Mouse (Mus musculus): ENCODE measurements at regions not wholly inside any gene's neighbourhood (a gene's known extent, or its start where the extent isn't known, plus 50 kb on each side); places are given as distances from the start of the nearest gene placed in this dataset.

- DNase-seq: no peak
- Histone ChIP-seq H3K27ac (ENCODE audit: low read depth) (no peak overlapping the region), H3K27me3 (ENCODE audit: insufficient read depth, low read length) (no peaks in the 10 kb centered on the region), H3K9me3 (ENCODE audit: low read length) (no peaks in the 10 kb centered on the region), H3K4me2 (ENCODE audit: low read depth, low read length) (no peak overlapping the region), H3K4me1 (ENCODE audit: insufficient read depth) (no peaks in the 10 kb centered on the region), H3K4me3 (ENCODE audit: low read depth, low read length) (no peak overlapping the region), H3K9ac (replicated peaks) (no peak overlapping the region), H3K36me3 (replicated peaks; ENCODE audit: insufficient read depth, low read length) (no peaks in the 10 kb centered on the region)
- WGBS (ENCODE audit: insufficient replicate concordance): 77% methylated on average over 5 of the region's 5 CpGs
- TF ChIP-seq EP300 (IDR thresholded peaks at IDR 0.05; ENCODE audit: low read depth): no peak
- no peak for TF ChIP-seq CTCF (IDR thresholded peaks at IDR 0.05; ENCODE audit: low read depth)
- ATAC-seq: no peak
Observed at GRCm38 (mm10) chr6:49987141-49987540, 122.9 kb upstream of the Mpp6 start.

- WGBS (ENCODE audit: insufficient replicate concordance): 54% methylated on average over 3 of the region's 3 CpGs
Observed at GRCm38 (mm10) chr6:49987541-49988210, 122.4 kb upstream of the Mpp6 start.

GRCm38 (mm10) chr6:49989585-49990521 lies 120.2 kb upstream of the Mpp6 start:
- Histone ChIP-seq H3K9me3 (ENCODE audit: low read length) (no peaks in the 10 kb centered on the region), H3K4me2 (ENCODE audit: low read depth, low read length) (no peak overlapping the region), H3K36me3 (replicated peaks; ENCODE audit: insufficient read depth, low read length) (no peaks in the 10 kb centered on the region), H3K9ac (replicated peaks) (no peak overlapping the region), H3K4me3 (ENCODE audit: low read depth, low read length) (no peak overlapping the region), H3K4me1 (ENCODE audit: insufficient read depth) (no peaks in the 10 kb centered on the region), H3K27me3 (ENCODE audit: insufficient read depth, low read length) (no peaks in the 10 kb centered on the region), H3K27ac (ENCODE audit: low read depth) (no peak overlapping the region)
- TF ChIP-seq CTCF (IDR thresholded peaks at IDR 0.05; ENCODE audit: low read depth) (no peak), EP300 (IDR thresholded peaks at IDR 0.05; ENCODE audit: low read depth) (no peak)
- WGBS (ENCODE audit: insufficient replicate concordance): 60% methylated on average over 9 of the region's 9 CpGs
- no peak for DNase-seq
- ATAC-seq: no peak

More at GRCm38 (mm10) chr6:49987541-49988210, 122.4 kb upstream of the Mpp6 start:
- ATAC-seq: no peak
- Histone ChIP-seq H3K4me2 (ENCODE audit: low read depth, low read length) (no peak overlapping the region), H3K4me1 (ENCODE audit: insufficient read depth) (no peaks in the 10 kb centered on the region), H3K4me3 (ENCODE audit: low read depth, low read length) (no peak overlapping the region), H3K27me3 (ENCODE audit: insufficient read depth, low read length) (no peaks in the 10 kb centered on the region), H3K9ac (replicated peaks) (no peak overlapping the region), H3K36me3 (replicated peaks; ENCODE audit: insufficient read depth, low read length) (no peaks in the 10 kb centered on the region), H3K9me3 (ENCODE audit: low read length) (no peaks in the 10 kb centered on the region), H3K27ac (ENCODE audit: low read depth) (no peak overlapping the region)
- TF ChIP-seq CTCF (IDR thresholded peaks at IDR 0.05; ENCODE audit: low read depth) (no peak), EP300 (IDR thresholded peaks at IDR 0.05; ENCODE audit: low read depth) (no peak)
- DNase-seq: no peak

GRCm38 (mm10) chr6:49990522-49990858 lies 119.6 kb upstream of the Mpp6 start:
- ATAC-seq (no peak), DNase-seq (no peak)
- 78% methylated on average over 8 of the region's 8 CpGs for WGBS (ENCODE audit: insufficient replicate concordance)

GRCm38 (mm10) chr6:49999365-49999764 lies 110.7 kb upstream of the Mpp6 start:
- no peaks in the 10 kb centered on the region for H3K36me3 ChIP-seq (replicated peaks; ENCODE audit: insufficient read depth, low read length)
- H3K4me3 ChIP-seq (ENCODE audit: low read depth, low read length): no peak overlapping the region
- H3K27me3 ChIP-seq (ENCODE audit: insufficient read depth, low read length): no peaks in the 10 kb centered on the region
- no peaks in the 10 kb centered on the region for H3K4me1 ChIP-seq (ENCODE audit: insufficient read depth)
- ATAC-seq (no peak), DNase-seq (no peak)
- no peak overlapping the region for H3K9ac ChIP-seq (replicated peaks)
- H3K4me2 ChIP-seq (ENCODE audit: low read depth, low read length): no peak overlapping the region
- no peak for TF ChIP-seq EP300 (IDR thresholded peaks at IDR 0.05; ENCODE audit: low read depth)
- TF ChIP-seq CTCF (IDR thresholded peaks at IDR 0.05; ENCODE audit: low read depth): no peak
- H3K9me3 ChIP-seq (ENCODE audit: low read length): no peaks in the 10 kb centered on the region
- H3K27ac ChIP-seq (ENCODE audit: low read depth): no peak overlapping the region
- 88% methylated on average over 11 of the region's 11 CpGs for WGBS (ENCODE audit: insufficient replicate concordance)

More at GRCm38 (mm10) chr6:49990522-49990858, 119.6 kb upstream of the Mpp6 start:
- Histone ChIP-seq H3K4me3 (ENCODE audit: low read depth, low read length) (no peak overlapping the region), H3K36me3 (replicated peaks; ENCODE audit: insufficient read depth, low read length) (no peaks in the 10 kb centered on the region), H3K27me3 (ENCODE audit: insufficient read depth, low read length) (no peaks in the 10 kb centered on the region), H3K27ac (ENCODE audit: low read depth) (no peak overlapping the region), H3K4me2 (ENCODE audit: low read depth, low read length) (no peak overlapping the region), H3K9me3 (ENCODE audit: low read length) (no peaks in the 10 kb centered on the region), H3K9ac (replicated peaks) (no peak overlapping the region), H3K4me1 (ENCODE audit: insufficient read depth) (no peaks in the 10 kb centered on the region)
- TF ChIP-seq EP300 (IDR thresholded peaks at IDR 0.05; ENCODE audit: low read depth): no peak
- no peak for TF ChIP-seq CTCF (IDR thresholded peaks at IDR 0.05; ENCODE audit: low read depth)

- Histone ChIP-seq H3K9ac (replicated peaks) (no peak overlapping the region), H3K27me3 (ENCODE audit: insufficient read depth, low read length) (no peaks in the 10 kb centered on the region), H3K4me2 (ENCODE audit: low read depth, low read length) (no peak overlapping the region), H3K36me3 (replicated peaks; ENCODE audit: insufficient read depth, low read length) (no peaks in the 10 kb centered on the region), H3K9me3 (ENCODE audit: low read length) (no peaks in the 10 kb centered on the region), H3K27ac (ENCODE audit: low read depth) (no peak overlapping the region), H3K4me1 (ENCODE audit: insufficient read depth) (peaks cover 13% of the 10 kb centered on the region), H3K4me3 (ENCODE audit: low read depth, low read length) (no peak overlapping the region)
- TF ChIP-seq EP300 (IDR thresholded peaks at IDR 0.05; ENCODE audit: low read depth) (no peak), CTCF (IDR thresholded peaks at IDR 0.05; ENCODE audit: low read depth) (no peak)
- ATAC-seq (no peak), DNase-seq (no peak)
- 61% methylated on average over 4 of the region's 4 CpGs for WGBS (ENCODE audit: insufficient replicate concordance)
Observed at GRCm38 (mm10) chr6:50008074-50008473, 102.0 kb upstream of the Mpp6 start.
